Mouse (Mus musculus): ENCODE results near the gene Soga1. TPM values are rescaled to one million over a fixed set of nuclear protein-coding genes. Genes with fewer than 3 reads are reported as not detected.

Soga1 gene
- total RNA-seq (2021): 10 to 100 TPM; 63.0 to 66.5 TPM
- long read RNA-seq, experiment 1, partial matches to known transcripts: 3 of 5 reads
- long read RNA-seq, experiment 1, other reads (novel, unspliced or antisense): 2 of 5 reads
- long read RNA-seq, experiment 2, partial matches to known transcripts: 1 of 1 reads
- long read RNA-seq, experiment 2, other reads (novel, unspliced or antisense): 0 of 1 reads

GRCm38 (mm10) chr2:157078793-157079700, at the start of gene Soga1:
Gene Soga1 (minus strand): TSS chr2:157079254.
- DNase-seq (ENCODE audit: low spot score in 2 of 2): peak; percentile 85 to 88

DNA sequence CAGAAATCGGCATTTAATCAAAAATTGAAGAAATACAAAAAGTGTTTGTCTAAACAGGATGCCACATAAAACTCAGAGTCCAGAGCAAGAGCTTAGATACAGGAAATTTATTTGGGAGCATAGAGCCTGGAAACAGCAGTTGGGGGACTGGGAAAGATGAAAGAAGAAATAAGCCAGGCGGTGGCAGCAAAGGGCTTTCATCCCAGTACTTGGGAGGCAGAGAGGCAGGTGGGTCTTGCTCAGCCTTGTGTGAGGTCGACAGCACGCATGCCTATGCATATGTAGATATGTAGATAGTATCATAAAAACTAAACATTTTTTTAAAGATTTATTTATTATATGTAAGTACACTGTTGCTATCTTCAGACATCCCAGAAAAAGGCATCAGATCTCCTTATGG, 49.0 kb upstream of the Soga1 start:
- DNase-seq (ENCODE audit: low spot score in 2 of 2): peak in 1 of 2 experiments; percentile 29

DNA sequence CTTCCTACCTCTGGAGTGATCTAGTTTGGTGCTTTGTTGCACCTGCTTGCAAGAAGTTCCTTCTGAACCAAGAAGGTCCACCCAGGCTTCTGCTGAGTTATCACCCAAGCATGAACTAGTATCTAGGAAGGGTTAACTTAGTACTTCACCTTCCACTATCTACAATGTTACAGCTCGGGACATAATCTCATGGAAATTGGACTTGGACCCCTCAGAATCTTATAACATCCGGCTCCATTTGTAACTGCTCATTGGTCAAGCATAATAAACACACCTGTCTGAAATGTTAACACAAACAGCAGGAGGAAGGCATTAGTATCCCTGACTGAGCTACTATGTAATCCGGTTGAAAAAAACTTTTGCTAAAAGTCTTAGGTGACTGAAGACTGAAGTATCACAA, 48.3 kb upstream of the Soga1 start:
- no peak for DNase-seq (ENCODE audit: low spot score in 2 of 2)

- DNase-seq (ENCODE audit: low spot score in 2 of 2): no peak
Measured at GRCm38 (mm10) chr2:157125246-157125645, 46.2 kb upstream of the Soga1 start.

DNA sequence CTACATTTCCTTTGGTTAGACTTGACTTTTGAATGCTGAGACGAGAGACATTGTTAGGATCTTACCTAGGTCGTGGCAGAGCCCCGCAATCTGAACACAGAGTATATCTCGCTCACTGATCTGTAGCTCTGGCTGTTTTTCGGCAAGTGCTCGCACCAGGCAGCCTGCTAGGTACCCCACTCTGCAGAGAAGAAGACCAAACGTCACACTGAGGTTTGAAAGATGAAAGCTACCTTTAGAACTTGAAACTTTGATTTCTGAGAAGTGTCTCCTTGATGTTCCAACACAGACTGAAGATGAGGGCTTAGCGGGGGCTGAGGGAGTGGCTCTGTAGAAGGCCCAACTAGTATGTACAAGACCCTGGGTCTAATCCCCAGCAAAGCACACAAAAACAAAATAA, 42.7 kb upstream of the Soga1 start:
- no peak for DNase-seq (ENCODE audit: low spot score in 2 of 2)

- DNase-seq (ENCODE audit: low spot score in 2 of 2): no peak
Measured at GRCm38 (mm10) chr2:157119075-157119474, 40.0 kb upstream of the Soga1 start.

DNA sequence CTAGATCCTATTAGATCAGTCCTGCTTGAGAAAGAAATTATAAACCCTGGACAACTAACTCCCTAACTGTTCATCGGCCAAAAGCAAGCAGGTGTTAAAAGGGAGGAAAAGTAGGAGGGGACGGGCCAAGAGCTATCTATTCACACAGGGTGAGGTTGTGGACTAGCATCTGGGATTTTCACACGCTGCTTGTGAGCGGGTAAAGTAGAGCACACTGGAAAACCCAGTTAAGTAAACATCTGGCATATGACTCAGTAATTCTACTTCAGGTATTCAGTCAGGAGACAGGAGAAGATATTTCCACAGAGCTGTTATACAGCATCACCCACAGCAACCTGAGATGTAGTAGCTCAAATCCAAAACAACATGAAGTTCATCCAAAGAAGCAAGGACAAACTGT, 39.5 kb upstream of the Soga1 start:
- no peak for DNase-seq (ENCODE audit: low spot score in 2 of 2)

DNA sequence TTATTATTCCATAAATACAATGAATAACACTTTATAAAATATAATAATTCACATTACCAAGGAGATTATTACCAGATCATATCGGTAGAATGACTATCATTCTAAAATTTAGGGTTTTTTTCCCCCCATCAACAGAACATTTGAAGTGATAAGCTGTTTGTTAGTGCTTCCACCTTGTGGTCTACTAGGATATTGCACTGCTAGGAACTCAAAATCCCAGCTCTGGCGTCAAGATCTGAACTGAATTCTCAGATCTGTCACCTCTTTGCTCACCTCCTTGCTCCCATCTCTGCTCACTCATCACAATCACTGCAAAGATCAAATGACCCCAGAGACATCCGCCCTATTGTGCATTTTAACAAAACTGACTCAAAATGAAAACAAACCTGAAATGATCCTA, 37.9 kb upstream of the Soga1 start:
- peak in 1 of 2 experiments; percentile 47 for DNase-seq (ENCODE audit: low spot score in 2 of 2)

GRCm38 (mm10) chr2:157108236-157108635, 29.2 kb upstream of the Soga1 start:
- DNase-seq (ENCODE audit: low spot score in 2 of 2): no peak

DNA sequence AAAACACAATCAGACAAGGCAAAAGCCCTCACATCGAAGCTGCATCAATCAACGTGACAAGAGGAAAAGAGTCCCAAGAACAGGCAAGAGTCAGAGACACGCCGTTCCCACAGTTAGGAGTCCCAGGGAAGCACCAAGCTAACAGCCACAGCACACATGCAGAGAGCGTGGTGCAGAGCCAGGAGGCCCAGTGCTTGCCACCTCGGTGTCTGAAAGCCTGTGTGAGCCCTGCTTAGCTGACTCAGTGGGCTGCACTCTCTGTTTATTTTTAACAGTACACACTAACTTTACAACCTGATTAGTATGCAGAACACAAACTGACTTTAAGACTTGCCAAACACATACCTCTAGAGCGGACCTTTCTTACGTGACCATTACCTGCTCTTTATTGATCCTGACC, 25.4 kb upstream of the Soga1 start:
- DNase-seq (ENCODE audit: low spot score in 2 of 2): no peak

- no peak for DNase-seq (ENCODE audit: low spot score in 2 of 2)
Measured at GRCm38 (mm10) chr2:157102256-157102655, 23.2 kb upstream of the Soga1 start.

DNA sequence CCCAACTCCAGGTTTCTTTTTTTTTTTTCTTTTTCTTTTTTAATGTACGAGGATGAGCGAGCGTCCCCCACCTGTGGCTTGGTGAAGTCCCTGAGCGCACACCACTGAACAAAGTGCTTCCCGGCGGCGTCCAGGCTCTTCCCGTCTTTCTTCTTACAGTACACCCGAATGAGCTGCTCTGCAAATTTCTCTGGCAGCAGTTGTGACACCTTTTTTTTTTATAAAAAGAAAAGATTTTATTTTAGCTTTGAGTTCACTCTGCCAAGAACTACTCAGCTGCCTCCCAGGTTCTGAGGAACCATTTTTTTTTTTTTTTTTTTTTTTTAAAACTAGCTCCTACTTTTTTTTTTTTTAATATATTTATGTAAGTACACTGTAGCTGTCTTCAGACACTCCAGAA, 22.6 kb upstream of the Soga1 start:
- DNase-seq (ENCODE audit: low spot score in 2 of 2): no peak

DNA sequence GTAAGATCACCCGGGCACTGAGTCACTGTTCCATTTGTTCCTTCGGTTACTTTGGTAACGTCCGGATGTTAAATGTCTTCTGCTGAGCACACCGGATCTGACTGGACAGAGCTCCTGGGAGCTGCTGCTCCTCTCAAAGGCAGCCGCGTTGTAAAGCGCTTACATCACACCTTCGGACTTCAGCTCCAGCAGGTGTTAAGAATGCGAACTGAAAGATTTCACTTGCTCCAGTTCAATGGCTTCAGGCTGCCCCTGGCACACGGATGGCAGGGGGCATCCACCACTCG, 21.2 kb upstream of the Soga1 start:
- DNase-seq (ENCODE audit: low spot score in 2 of 2): no peak

GRCm38 (mm10) chr2:157099532-157100318, 20.7 kb upstream of the Soga1 start:
- DNase-seq (ENCODE audit: low spot score in 2 of 2): no peak

- peak; percentile 70 to 77 for DNase-seq (ENCODE audit: low spot score in 2 of 2)
Measured at GRCm38 (mm10) chr2:157095005-157095755, 16.1 kb upstream of the Soga1 start.

- DNase-seq (ENCODE audit: low spot score in 2 of 2): peak in 1 of 2 experiments; percentile 60
Measured at GRCm38 (mm10) chr2:157092024-157092423, 13.0 kb upstream of the Soga1 start.

DNA sequence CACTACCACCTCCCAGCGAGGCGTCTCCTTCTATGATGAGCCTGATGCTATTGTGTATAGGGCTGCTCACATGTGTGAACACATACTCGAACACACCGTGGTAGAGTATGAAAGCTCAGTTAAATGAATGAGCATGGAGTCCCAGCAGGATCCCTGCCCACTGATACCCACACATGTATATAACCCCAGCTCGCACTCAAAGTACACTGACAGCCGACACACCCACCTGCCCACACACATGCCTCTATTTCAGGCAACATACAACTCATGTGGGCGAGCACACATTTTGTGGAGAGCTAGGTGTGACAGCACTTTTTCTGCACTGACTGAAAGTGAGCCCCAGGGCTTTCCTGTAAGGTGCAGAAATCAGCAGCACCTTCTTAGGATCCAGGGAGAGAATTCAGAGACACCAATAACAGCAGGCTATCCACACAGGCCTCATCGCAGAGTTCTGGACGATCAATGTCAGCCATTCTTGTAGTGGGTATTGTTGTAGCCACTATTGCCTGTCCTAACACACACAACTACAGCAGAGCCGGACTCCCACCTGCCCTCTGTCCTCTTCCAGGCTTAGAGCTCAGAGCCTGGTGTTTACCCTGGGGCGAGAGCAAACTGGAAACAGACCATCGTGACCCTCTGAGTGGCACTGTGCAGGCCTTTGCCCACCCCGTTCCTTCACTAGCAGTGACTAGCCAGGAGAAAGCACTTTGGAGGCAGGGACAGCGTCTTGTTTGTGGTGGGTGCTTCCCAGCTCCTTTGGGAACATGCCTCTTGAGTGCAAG, 8.7 kb upstream of the Soga1 start:
- DNase-seq (ENCODE audit: low spot score in 2 of 2): no peak

- no peak for DNase-seq (ENCODE audit: low spot score in 2 of 2)
Measured at GRCm38 (mm10) chr2:157086796-157087195, 7.7 kb upstream of the Soga1 start, which contains the start of gene Tldc2. Gene Tldc2 (plus strand): TSS chr2:157087055.

GRCm38 (mm10) chr2:157084831-157085585, 6.0 kb upstream of the Soga1 start:
- DNase-seq (ENCODE audit: low spot score in 2 of 2): no peak

GRCm38 (mm10) chr2:157081960-157082359, 2.9 kb upstream of the Soga1 start:
- no peak for DNase-seq (ENCODE audit: low spot score in 2 of 2)

Measured in layer of hippocampus, postnatal 14 days (tissue).